In genomic region chr5:116592801-116593430, GRCm38 (mm10) we compare ENCODE assay signal across 8 mouse cellular contexts. TPM values are rescaled to one million over a fixed set of nuclear protein-coding genes. Genes with fewer than 3 reads are reported as not detected.
DNase-seq lines count a peak whose midpoint lies in the region; ATAC-seq lines count a peak whose summit lies in the region.

No protein-coding gene starts in this region.

- H3K27me3 ChIP-seq in embryonic facial prominence, embryonic 11.5 days (ENCODE audit: control insufficient read depth, insufficient read depth, low read length) = peaks cover 17% of the 10 kb centered on the region
- no peaks in the 10 kb centered on the region for H3K27me3 ChIP-seq in hindbrain, embryonic 13.5 days
- H3K27me3 ChIP-seq in midbrain, embryonic 12.5 days = no peaks in the 10 kb centered on the region

- no peaks in the 10 kb centered on the region for H3K9me3 ChIP-seq in embryonic facial prominence, embryonic 11.5 days (replicated peaks; ENCODE audit: control insufficient read depth, low read length)
- no peaks in the 10 kb centered on the region for H3K9me3 ChIP-seq in hindbrain, embryonic 13.5 days
- no peaks in the 10 kb centered on the region for H3K9me3 ChIP-seq in midbrain, embryonic 12.5 days

- no peak overlapping the region for H3K27ac ChIP-seq in embryonic facial prominence, embryonic 11.5 days (replicated peaks; ENCODE audit: low read depth, low read length)
- H3K27ac ChIP-seq in hindbrain, embryonic 13.5 days = peak overlapping the region; percentile 97
- H3K27ac ChIP-seq in midbrain, embryonic 12.5 days (replicated peaks) = peak overlapping the region; percentile 95

- no peak overlapping the region for H3K4me2 ChIP-seq in embryonic facial prominence, embryonic 11.5 days (ENCODE audit: low read depth, low read length)
- H3K4me2 ChIP-seq in hindbrain, embryonic 13.5 days = peak overlapping the region; percentile 85
- peak overlapping the region; percentile 70 for H3K4me2 ChIP-seq in midbrain, embryonic 12.5 days (replicated peaks)

- no peak overlapping the region for H3K4me3 ChIP-seq in embryonic facial prominence, embryonic 11.5 days (ENCODE audit: low read depth, low read length)
- H3K4me3 ChIP-seq in hindbrain, embryonic 13.5 days = peak overlapping the region; percentile 69
- peak overlapping the region; percentile 71 for H3K4me3 ChIP-seq in midbrain, embryonic 12.5 days

- peak; percentile 64 for ATAC-seq in embryonic facial prominence, embryonic 11.5 days (replicated peaks; ENCODE audit: insufficient number of reproducible peaks, low FRiP score, low TSS enrichment, low read depth)
- ATAC-seq in hindbrain, embryonic 13.5 days (ENCODE audit: low FRiP score) = peak; percentile 38; the same call in 1 of the 2 replicates
- ATAC-seq in midbrain, embryonic 12.5 days (ENCODE audit: low FRiP score, low read depth) = peak; percentile 66

- H3K36me3 ChIP-seq in embryonic facial prominence, embryonic 11.5 days (replicated peaks; ENCODE audit: control insufficient read depth, insufficient read depth, low read depth, low read length) = no peaks in the 10 kb centered on the region
- no peaks in the 10 kb centered on the region for H3K36me3 ChIP-seq in hindbrain, embryonic 13.5 days
- H3K36me3 ChIP-seq in midbrain, embryonic 12.5 days = no peaks in the 10 kb centered on the region

- H3K4me1 ChIP-seq in embryonic facial prominence, embryonic 11.5 days (ENCODE audit: control insufficient read depth, insufficient read depth, low read length) = no peaks in the 10 kb centered on the region
- peaks cover 41% of the 10 kb centered on the region for H3K4me1 ChIP-seq in hindbrain, embryonic 13.5 days (replicated peaks)
- H3K4me1 ChIP-seq in midbrain, embryonic 12.5 days = peaks cover 35% of the 10 kb centered on the region

- 1% methylated on average over 12 of the region's 12 CpGs for WGBS in embryonic facial prominence, embryonic 11.5 days
- WGBS in hindbrain, embryonic 13.5 days = 1% methylated on average over 12 of the region's 12 CpGs
- WGBS in midbrain, embryonic 12.5 days = 1% methylated on average over 12 of the region's 12 CpGs

- peak; percentile 58 to 72 for DNase-seq in left cerebral cortex, adult 18-20 months (ENCODE audit: low spot score in 2 of 2)
- DNase-seq in left cerebral cortex, adult 11 months (ENCODE audit: low spot score) = no peak
- peak; percentile 45 for DNase-seq in brain, embryonic 18.5 days (ENCODE audit: low read depth, low spot score)
- DNase-seq in embryonic facial prominence, embryonic 11.5 days (ENCODE audit: low spot score) = peak; percentile 72
- no peak for DNase-seq in spleen, adult 12 weeks (ENCODE audit: low spot score)
- no peak for DNase-seq in ovary, adult 18-20 months (ENCODE audit: low spot score)

- H3K9ac ChIP-seq in embryonic facial prominence, embryonic 11.5 days (replicated peaks; ENCODE audit: low read length) = no peak overlapping the region
- H3K9ac ChIP-seq in hindbrain, embryonic 13.5 days = peak overlapping the region; percentile 84
- H3K9ac ChIP-seq in midbrain, embryonic 12.5 days (replicated peaks) = peak overlapping the region; percentile 78

RNA-seq across cellular contexts. Expression of gene Srrm4, which starts 1.3 kb away (rescaled TPM):
- 10 to 100 TPM; 26.4 TPM for total RNA-seq in left cerebral cortex, adult 18-20 months (2021)
- 3.4 and 4.2 TPM in 2 replicates for polyA plus RNA-seq in embryonic facial prominence, embryonic 11.5 days (2014; fragmentation: Nextera tagmentation; extraction: Ambion mirVana)
- polyA plus RNA-seq in hindbrain, embryonic 13.5 days (2015; fragmentation: Nextera tagmentation; extraction: Ambion mirVana) = 21.8 and 23.6 TPM in 2 replicates
- 21.8 and 24.0 TPM in 2 replicates for polyA plus RNA-seq in midbrain, embryonic 12.5 days (2016; fragmentation: Nextera tagmentation; extraction: Ambion mirVana)

Comparison
In these comparisons a context has a peak if more than half of its experiments do, and no peak if none do; other contexts are left out.
1. DNase-seq: peak in left cerebral cortex, adult 18-20 months (2 of 2), brain, embryonic 18.5 days (single experiment) and embryonic facial prominence, embryonic 11.5 days (single experiment); none in left cerebral cortex, adult 11 months (single experiment), spleen, adult 12 weeks (single experiment) and ovary, adult 18-20 months (single experiment).
2. Peak in every context shown above with its lines, with median percentiles within 50 percentile points of each other: ATAC-seq.